Mouse (Mus musculus) lung, adult 18-20 months (tissue): Measurements from ENCODE around the gene Rbpjl.

Experiments
- DNase-seq, 2 experiments: peaks; one replicate each; pipeline ENCODE4 v3.0.0; 2022; ENCODE audit warnings: mixed read lengths in 2 of 2

Gene Rbpjl

GRCm38 (mm10) chr2:164396076-164396475, 6.9 kb upstream of the Rbpjl start:
- no peak for DNase-seq

GRCm38 (mm10) chr2:164396911-164397310, 6.0 kb upstream of the Rbpjl start:
- DNase-seq: no peak

GRCm38 (mm10) chr2:164403396-164404081, 598 bp downstream of the Rbpjl start:
- peak; percentile 69 to 82 for DNase-seq

GRCm38 (mm10) chr2:164404082-164404990, 1.4 kb downstream of the Rbpjl start:
- DNase-seq: peak; percentile 87 to 89

- no peak for DNase-seq
These were observed 2.1 kb downstream of the Rbpjl start, which contains the start of gene Matn4 for GRCm38 (mm10) chr2:164405060-164405459. Matn4 (minus strand) TSS chr2:164405160.

- DNase-seq: peak in 1 of 2 experiments; percentile 39
These were observed 2.6 kb downstream of the Rbpjl start for GRCm38 (mm10) chr2:164405519-164405918.

- peak; percentile 64 to 76 for DNase-seq
These were observed 4.8 kb downstream of the Rbpjl start for GRCm38 (mm10) chr2:164407708-164408107.

- no peak for DNase-seq
These were observed 11.2 kb downstream of the Rbpjl start for GRCm38 (mm10) chr2:164414167-164414566.

- no peak for DNase-seq
These were observed 11.6 kb downstream of the Rbpjl start for GRCm38 (mm10) chr2:164414581-164414980.

GRCm38 (mm10) chr2:164417198-164417597, 14.3 kb downstream of the Rbpjl start:
- DNase-seq: no peak

GRCm38 (mm10) chr2:164418308-164418875, 15.5 kb downstream of the Rbpjl start:
- no peak for DNase-seq

GRCm38 (mm10) chr2:164419489-164419888, 16.5 kb downstream of the Rbpjl start:
- DNase-seq: no peak

- no peak for DNase-seq
These were observed 18.4 kb downstream of the Rbpjl start for GRCm38 (mm10) chr2:164421306-164421705.

- no peak for DNase-seq
These were observed 19.0 kb downstream of the Rbpjl start for GRCm38 (mm10) chr2:164421979-164422378.

GRCm38 (mm10) chr2:164422675-164423393, 19.9 kb downstream of the Rbpjl start:
- no peak for DNase-seq

- no peak for DNase-seq
These were observed 20.5 kb downstream of the Rbpjl start for GRCm38 (mm10) chr2:164423464-164423863.

- DNase-seq: no peak
These were observed 21.5 kb downstream of the Rbpjl start for GRCm38 (mm10) chr2:164424406-164424805.

- no peak for DNase-seq
These were observed 22.5 kb downstream of the Rbpjl start for GRCm38 (mm10) chr2:164425401-164425800.

GRCm38 (mm10) chr2:164426121-164426520, 23.2 kb downstream of the Rbpjl start:
- no peak for DNase-seq

GRCm38 (mm10) chr2:164426952-164427351, 24.0 kb downstream of the Rbpjl start:
- DNase-seq: no peak

GRCm38 (mm10) chr2:164428451-164428850, 25.5 kb downstream of the Rbpjl start:
- DNase-seq: no peak

GRCm38 (mm10) chr2:164429881-164430615, 27.1 kb downstream of the Rbpjl start:
- DNase-seq: no peak
